Mouse (Mus musculus): Measurements from ENCODE around the gene Apoh.

Apoh gene

GRCm38 (mm10) chr11:108378363-108378751 lies 35.2 kb downstream of the Apoh start:
- in situ Hi-C loops (cut with MboI, MseI): no loop called here

- in situ Hi-C loops (cut with MboI, MseI): no loop called here
Measured at GRCm38 (mm10) chr11:108382664-108383063, 39.5 kb downstream of the Apoh start.

GRCm38 (mm10) chr11:108384920-108385665 lies 41.9 kb downstream of the Apoh start:
- in situ Hi-C loops (cut with MboI, MseI): no loop called here

GRCm38 (mm10) chr11:108385666-108386024 lies 42.5 kb downstream of the Apoh start:
- in situ Hi-C loops (cut with MboI, MseI): no loop called here

- in situ Hi-C loops (cut with MboI, MseI): no loop called here
Measured at GRCm38 (mm10) chr11:108395061-108395460, 51.9 kb downstream of the Apoh start.

GRCm38 (mm10) chr11:108396076-108396829 lies 53.1 kb downstream of the Apoh start:
- in situ Hi-C loops (cut with MboI, MseI): no loop called here

GRCm38 (mm10) chr11:108409876-108410644 lies 66.9 kb downstream of the Apoh start:
- in situ Hi-C loops (cut with MboI, MseI): loop anchor here in 1 of 2 experiments (5.0 kb wide), 1 partner anchor 553 kb away; no protein-coding TSS in a partner anchor

- in situ Hi-C loops (cut with MboI, MseI): loop anchor here in 1 of 2 experiments (5.0 kb wide), 1 partner anchor 549 kb away; no protein-coding TSS in a partner anchor
Measured at GRCm38 (mm10) chr11:108416360-108416759, 73.2 kb downstream of the Apoh start.

- in situ Hi-C loops (cut with MboI, MseI): loop anchor here in 1 of 2 experiments (5.0 kb wide), 1 partner anchor 551 kb away; no protein-coding TSS in a partner anchor
Measured at GRCm38 (mm10) chr11:108418540-108418939, 75.4 kb downstream of the Apoh start.

- in situ Hi-C loops (cut with MboI, MseI): loop anchor here in 1 of 2 experiments (5.0 kb wide), 1 partner anchor 552 kb away; no protein-coding TSS in a partner anchor
Measured at GRCm38 (mm10) chr11:108419242-108419641, 76.1 kb downstream of the Apoh start.

- in situ Hi-C loops (cut with MboI, MseI): no loop called here
Measured at GRCm38 (mm10) chr11:108420751-108421150, 77.6 kb downstream of the Apoh start.

GRCm38 (mm10) chr11:108423221-108423620 lies 80.1 kb downstream of the Apoh start:
- in situ Hi-C loops (cut with MboI, MseI): no loop called here

GRCm38 (mm10) chr11:108424111-108424510 lies 81.0 kb downstream of the Apoh start:
- in situ Hi-C loops (cut with MboI, MseI): no loop called here

GRCm38 (mm10) chr11:108424889-108425591 lies 81.9 kb downstream of the Apoh start, which contains the start of gene Cep112:
Cep112 (plus strand) TSS chr11:108425192.
- in situ Hi-C loops (cut with MboI, MseI): no loop called here

GRCm38 (mm10) chr11:108425592-108425921 lies 82.4 kb downstream of the Apoh start:
- in situ Hi-C loops (cut with MboI, MseI): no loop called here

GRCm38 (mm10) chr11:108426086-108426485 lies 82.9 kb downstream of the Apoh start:
- in situ Hi-C loops (cut with MboI, MseI): no loop called here

- in situ Hi-C loops (cut with MboI, MseI): no loop called here
Measured at GRCm38 (mm10) chr11:108427191-108427590, 84.0 kb downstream of the Apoh start.

- in situ Hi-C loops (cut with MboI, MseI): no loop called here
Measured at GRCm38 (mm10) chr11:108429076-108429475, 85.9 kb downstream of the Apoh start.

- in situ Hi-C loops (cut with MboI, MseI): no loop called here
Measured at GRCm38 (mm10) chr11:108443893-108444563, 100.9 kb downstream of the Apoh start.

- in situ Hi-C loops (cut with MboI, MseI): no loop called here
Measured at GRCm38 (mm10) chr11:108447148-108447547, 104.0 kb downstream of the Apoh start.

- in situ Hi-C loops (cut with MboI, MseI): loop anchor here (5.0 to 25.0 kb wide), 5 partner anchors 287 to 745 kb away; partner anchors contain the start of gene E030025P04Rik (in 1 of the 2)
Measured at GRCm38 (mm10) chr11:108449811-108450210, 106.7 kb downstream of the Apoh start.
